ENCODE assay signal across 8 mouse cellular contexts in the genomic region with DNA sequence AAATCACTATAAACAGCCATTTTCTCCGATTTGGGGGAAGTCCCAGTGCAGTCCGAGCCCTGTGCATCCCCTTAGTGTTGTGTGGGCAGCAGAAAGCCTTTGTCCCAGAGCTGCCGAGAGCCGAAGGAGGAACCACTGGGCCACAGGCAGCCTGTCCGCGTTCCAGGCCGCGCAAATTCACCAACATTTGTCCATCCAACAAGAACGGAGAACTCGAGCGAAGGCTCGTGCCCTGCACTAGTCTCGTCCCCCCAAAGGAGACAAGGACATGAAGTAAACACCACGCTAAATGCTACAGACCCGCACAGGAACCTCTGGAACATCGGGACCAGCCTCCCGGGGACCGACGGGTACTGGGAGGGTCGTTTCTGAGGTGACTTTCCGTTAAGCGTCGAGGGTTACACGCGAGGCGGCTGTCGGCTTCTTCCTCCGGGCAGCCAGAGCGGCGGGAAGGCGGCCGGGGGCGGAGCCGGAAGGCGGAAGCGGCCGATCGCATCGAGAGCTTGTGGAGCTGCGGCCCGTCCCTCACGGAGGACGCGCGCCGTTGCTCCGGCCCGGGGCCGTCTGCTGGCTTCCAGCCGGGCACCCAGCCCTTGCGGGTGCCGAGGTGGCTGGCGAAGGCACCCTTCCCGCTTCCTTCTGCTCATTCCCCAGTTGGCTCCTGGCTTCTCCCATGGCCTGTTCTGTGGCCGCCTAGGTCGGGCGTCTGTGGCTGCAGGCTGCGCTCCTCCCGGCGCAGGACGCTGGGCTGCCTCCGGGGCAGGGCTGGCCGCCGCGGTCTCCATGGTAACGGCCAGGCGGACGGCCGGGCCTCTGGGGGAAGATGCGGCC. TPM values are rescaled to one million over a fixed set of nuclear protein-coding genes. Genes with fewer than 3 reads are reported as not detected.
DNase-seq lines count a peak whose midpoint lies in the region; ATAC-seq and TF ChIP-seq lines count a peak whose summit lies in the region.

A gene (plus strand): TSS at position 250 of the 831 bp plus-strand sequence.

- ATAC-seq in activated CD4-positive, CD25-positive, alpha-beta regulatory T cell, adult 4 months, result peak; percentile 88
- ATAC-seq in inflammation-experienced regulatory T-cells, adult 6 months, result peak; percentile 89
- ATAC-seq in megakaryocyte-erythroid progenitor cell, adult 5-6 weeks (replicated peaks; ENCODE audit: low FRiP score, low TSS enrichment, poor library complexity, severe bottlenecking), result peak; percentile 95

- intact Hi-C loops in left cerebral cortex, postnatal 10 days (cut with DNase I), result loop anchor here (2.0 kb wide), 1 partner anchor 53 kb away; a partner anchor contains a TSS

- peak within 1 kb of the TSS; percentile 48 for H3K27ac ChIP-seq in cortical plate, adult 2 months (ENCODE audit: insufficient read depth, low read length)

- TF ChIP-seq POLR2A in cortical plate, adult 2 months (IDR thresholded peaks at IDR 0.05; ENCODE audit: extremely low read depth, insufficient read depth, low read length), result peak; percentile 69

- DNase-seq in gastrocnemius, postnatal 10 days, result peak; percentile 82
- peak; percentile 72 to 92 for DNase-seq in left cerebral cortex, postnatal 10 days (ENCODE audit: extremely low spot score in 1 of 2, low spot score in 2 of 2)
- DNase-seq in right cerebral cortex, postnatal 25 days, result peak; percentile 88
- peak; percentile 82 to 85 for DNase-seq in urinary bladder, postnatal 4 days (ENCODE audit: low spot score in 2 of 2)

- peak within 1 kb of the TSS; percentile 62 for H3K4me3 ChIP-seq in cortical plate, adult 2 months (ENCODE audit: insufficient read depth, low read length)

- TF ChIP-seq CTCF in cortical plate, adult 2 months (IDR thresholded peaks at IDR 0.05; ENCODE audit: extremely low read depth, insufficient read depth, low read length), result no peak

- peaks cover 4% of the 10 kb centered on the region; the same call in 1 of the 2 replicates for H3K4me1 ChIP-seq in cortical plate, adult 2 months (ENCODE audit: control insufficient read depth, insufficient read depth, low read length)

RNA-seq across cellular contexts. Expression of the gene that starts here (rescaled TPM):
- 10 to 100 TPM; 11.4 to 11.6 TPM for polyA plus RNA-seq in activated CD4-positive, CD25-positive, alpha-beta regulatory T cell, adult 4 months (2017; shearing (Covaris generic))
- polyA plus RNA-seq in cortical plate, adult 2 months (2012; rRNA removed), result 25.3 and 27.7 TPM in 2 replicates
- total RNA-seq in gastrocnemius, postnatal 10 days (2021), result 10 to 100 TPM in 1 of 2 experiments, 1 to 10 TPM in 1; 8.1 to 10.4 TPM
- 10 to 100 TPM; 10.1 to 13.8 (median 11.9) TPM for polyA plus RNA-seq in inflammation-experienced regulatory T-cells, adult 6 months (2017; shearing (Covaris generic))
- total RNA-seq in left cerebral cortex, postnatal 10 days (2021), result 10 to 100 TPM; 41.5 to 41.6 TPM
- total RNA-seq in megakaryocyte-erythroid progenitor cell, adult 5-6 weeks (2014; fragmentation: Nextera tagmentation), result 21.7 and 28.2 TPM in 2 replicates
- 32.7 and 35.5 TPM in 2 replicates for total RNA-seq in megakaryocyte-erythroid progenitor cell, adult 5-6 weeks (2017)

Comparison
In these comparisons a context has a peak if more than half of its experiments do, and no peak if none do; other contexts are left out.
1. Peak in every context shown above with its lines: DNase-seq, ATAC-seq, H3K4me3 ChIP-seq and H3K27ac ChIP-seq.